Mouse (Mus musculus): ENCODE results near the gene Zfp513.

DNA sequence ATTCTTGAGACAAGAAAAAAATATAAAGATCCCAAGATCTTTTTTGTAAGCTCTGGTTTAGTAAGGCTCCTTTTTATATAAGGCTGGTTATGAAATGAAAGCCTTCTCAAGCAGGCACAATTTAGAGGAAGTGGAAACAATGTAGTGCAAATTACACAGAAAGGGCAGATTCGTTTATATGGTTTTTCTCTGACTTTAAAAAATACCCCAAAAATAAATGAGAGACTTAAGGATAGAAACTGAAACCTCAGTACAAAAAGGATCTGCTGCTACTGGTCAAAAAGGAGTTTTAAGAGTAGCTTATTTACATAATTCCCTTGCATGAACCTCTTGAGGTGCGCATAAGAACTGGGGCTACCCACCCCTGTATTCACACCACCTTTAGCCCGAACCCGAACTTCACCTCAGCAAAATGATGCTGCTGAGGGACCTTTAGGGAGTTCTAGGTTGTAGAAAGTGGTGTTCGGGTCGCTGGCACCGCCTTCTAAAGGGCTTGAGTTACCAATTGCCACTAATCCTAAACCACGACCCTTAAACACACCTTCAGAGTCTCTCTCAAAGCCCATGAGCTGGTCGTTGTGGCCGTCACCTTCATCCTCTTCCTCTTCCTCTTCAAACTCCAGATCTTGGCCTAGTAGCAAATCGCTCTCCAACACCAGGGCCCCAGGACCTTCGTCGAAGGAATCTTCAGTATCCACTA, 911 bp downstream of the Zfp513 start:
- no peak for TF ChIP-seq CTCF (IDR thresholded peaks at IDR 0.05)
- no peak for TF ChIP-seq EP300 (IDR thresholded peaks at IDR 0.05)
